Mouse (Mus musculus) B cell, adult 67 days (primary cell): Measurements from ENCODE around the gene Edar. TPM values are rescaled to one million over a fixed set of nuclear protein-coding genes. Genes with fewer than 3 reads are reported as not detected.

ENCODE experiments used
- total RNA-seq, 2 experiments: library from RNA; stranded (reverse); gene quantifications; 4 replicates each; pipeline ENCODE4 v1.2.4; 2023

Gene Edar
- not detected for total RNA-seq

DNA sequence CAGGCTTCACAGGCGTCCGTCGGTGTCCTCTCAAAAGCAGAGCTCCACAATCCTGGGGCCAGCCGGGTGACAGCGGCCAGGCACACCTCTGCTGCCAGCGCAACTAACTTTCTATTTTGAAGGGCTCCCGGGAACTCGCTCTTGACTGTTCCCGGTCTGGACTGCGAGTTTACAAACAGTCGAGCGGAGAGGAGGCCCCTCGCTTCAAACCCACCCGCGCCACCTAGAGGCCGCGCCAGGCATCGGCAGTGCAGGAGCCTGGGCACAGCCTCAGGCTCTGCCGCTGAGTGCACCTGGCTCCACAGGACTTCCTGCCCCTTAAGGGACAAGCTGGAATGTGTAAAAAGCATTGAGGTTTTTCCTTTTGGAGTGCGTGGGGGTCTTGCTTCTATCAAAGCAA lies at the start of gene Edar:
Gene Edar (minus strand): TSS at position 122 of the 400 bp plus-strand sequence.

DNA sequence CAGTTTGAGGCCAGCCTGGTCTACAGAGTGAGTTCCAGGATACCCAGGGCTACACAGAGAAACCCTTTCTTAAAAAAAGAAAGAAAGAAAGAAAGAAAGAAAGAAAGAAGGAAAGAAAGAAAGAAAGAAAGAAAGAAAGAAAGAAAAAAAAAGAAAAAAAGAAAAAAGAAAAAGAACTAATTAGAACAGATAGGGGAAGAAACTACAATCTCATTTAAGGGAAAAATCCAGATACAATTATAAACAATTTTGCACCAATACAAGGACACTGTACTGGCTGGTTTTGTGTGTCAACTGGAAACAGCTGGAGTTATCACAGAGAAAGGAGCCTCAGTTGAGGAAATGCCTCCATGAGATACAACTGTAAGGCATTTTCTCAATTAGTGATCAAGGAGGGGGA lies 42.7 kb upstream of the Edar start, which contains the start of gene Gm17542:
Gene Gm17542 (minus strand): TSS at position 101 of the 400 bp plus-strand sequence.

Other genes with a start within 250 kb of the Edar start
- 100 to 1,000 TPM; 175 to 184 TPM for gene Ranbp2, start 228.7 kb downstream of the Edar start, total RNA-seq
- gene Ccdc138, start 177.7 kb downstream of the Edar start, total RNA-seq: 1 to 10 TPM; 3.5 to 3.6 TPM
- not detected for gene Gm17542, start 42.6 kb upstream of the Edar start, total RNA-seq
- gene Sh3rf3, start 137.7 kb upstream of the Edar start, total RNA-seq: not detected